Mouse (Mus musculus) gastrocnemius, adult 8-10 months (tissue): Measurements from ENCODE around the gene Dip2b. TPM values are rescaled to one million over a fixed set of nuclear protein-coding genes. Genes with fewer than 3 reads are reported as not detected.
A peak's percentile ranks its signal among the peaks of the same experiment; 100 is the strongest.

Source experiments
- DNase-seq, 2 experiments: peaks; one replicate each; pipeline ENCODE4 v3.0.0; 2022; ENCODE audit warnings: low spot score in 2 of 2
- total RNA-seq, 4 experiments: library from RNA; stranded (reverse); gene quantifications; 2 replicates each; pipeline ENCODE4 v1.2.4; 2022

Dip2b gene
- total RNA-seq, 4 experiments from 2014 or later, result 5.7 to 6.2 (median 5.7) TPM

DNA sequence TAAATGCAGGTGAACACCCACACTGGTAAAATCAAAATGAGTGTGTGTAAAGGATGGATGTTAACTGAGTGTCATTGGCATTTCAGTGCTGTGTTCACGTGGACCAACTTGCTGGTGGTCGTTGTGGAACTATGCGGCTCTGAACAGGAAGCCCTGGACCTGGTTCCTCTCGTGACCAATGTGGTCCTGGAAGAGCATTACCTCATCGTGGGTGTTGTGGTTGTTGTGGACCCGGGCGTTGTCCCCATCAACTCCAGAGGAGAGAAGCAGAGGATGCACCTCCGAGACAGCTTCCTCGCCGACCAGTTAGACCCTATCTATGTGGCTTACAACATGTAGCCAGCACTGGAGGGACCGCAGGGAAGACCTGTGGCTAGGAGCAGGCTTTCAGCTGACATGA, 176.6 kb downstream of the Dip2b start:
- DNase-seq, result no peak

DNA sequence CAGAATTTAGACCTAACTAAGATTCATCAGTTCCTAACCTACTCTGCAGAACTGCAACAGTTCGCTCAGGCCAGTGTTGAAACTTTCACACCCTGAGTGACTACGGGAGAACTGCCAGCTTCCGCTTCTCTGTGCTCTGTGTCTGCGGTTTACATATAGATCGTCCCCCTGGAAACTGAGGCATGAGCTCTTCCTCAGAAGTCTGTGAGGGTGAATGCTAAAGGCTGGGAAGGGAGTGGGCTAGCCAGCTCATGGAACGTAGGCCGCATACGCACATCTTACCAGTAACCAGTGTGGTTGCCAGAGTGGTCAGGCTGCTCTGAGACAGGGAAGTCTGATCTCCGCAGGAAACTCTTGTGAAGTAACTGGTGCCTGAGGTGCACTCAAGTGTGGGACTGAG, 177.7 kb downstream of the Dip2b start:
- no peak for DNase-seq

DNA sequence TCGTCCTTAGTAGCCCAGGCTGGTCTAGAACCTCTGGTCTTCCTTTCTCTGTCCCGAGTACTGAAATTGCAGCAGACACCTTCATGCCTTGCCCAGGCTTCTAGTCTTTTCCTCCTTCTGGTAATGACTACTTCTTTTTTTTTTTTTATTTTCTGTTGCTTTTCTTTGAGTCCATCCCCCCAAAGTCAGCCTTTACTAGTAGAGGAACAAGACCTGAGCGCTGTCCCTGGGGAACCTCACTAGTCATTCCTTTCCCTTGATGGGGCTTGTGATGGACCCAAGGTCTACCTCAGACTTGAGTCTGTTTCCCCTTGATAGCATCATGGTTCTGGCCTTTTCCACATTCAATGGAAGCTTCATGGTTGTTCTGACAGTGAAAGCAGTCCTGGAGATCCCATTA, 179.6 kb downstream of the Dip2b start:
- no peak for DNase-seq

DNA sequence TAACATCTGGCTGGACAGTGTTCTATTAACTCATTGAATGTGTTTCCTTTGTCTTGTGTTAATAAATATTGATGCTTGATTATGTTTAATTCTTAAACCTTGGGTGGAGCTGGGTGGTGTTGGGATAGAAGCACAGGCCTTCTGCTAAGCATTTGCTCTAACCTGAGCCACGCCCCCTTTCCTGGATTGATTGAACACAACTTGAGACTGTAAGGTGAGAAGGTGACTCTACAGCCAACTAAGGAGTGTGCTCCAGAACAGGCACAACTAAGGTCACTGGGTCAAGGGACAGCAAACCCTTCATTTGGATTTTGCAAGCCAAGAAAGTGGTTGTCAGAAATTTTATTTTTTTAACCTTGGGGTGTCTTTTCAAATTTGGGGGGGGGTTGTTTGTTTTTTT, 180.9 kb downstream of the Dip2b start:
- no peak for DNase-seq

DNA sequence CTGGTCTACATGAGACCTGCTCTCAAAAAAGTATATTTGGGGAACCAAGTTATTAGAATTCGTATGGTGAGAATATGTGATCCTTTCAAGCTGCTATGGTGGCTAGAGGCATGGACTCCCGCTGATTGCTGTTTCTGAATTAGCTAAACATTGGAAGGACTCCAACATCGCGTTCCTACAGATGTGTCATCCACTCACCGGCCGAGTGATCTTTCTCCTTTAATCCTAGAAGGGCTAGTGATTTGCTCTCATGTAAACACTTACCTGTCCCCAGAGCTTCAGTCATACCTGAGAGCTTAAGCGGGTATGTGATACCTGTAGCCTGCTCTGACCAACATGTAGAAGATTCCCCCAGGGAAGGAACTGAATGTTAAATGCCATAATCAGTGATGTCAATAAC, 182.5 kb downstream of the Dip2b start:
- DNase-seq, result no peak

DNA sequence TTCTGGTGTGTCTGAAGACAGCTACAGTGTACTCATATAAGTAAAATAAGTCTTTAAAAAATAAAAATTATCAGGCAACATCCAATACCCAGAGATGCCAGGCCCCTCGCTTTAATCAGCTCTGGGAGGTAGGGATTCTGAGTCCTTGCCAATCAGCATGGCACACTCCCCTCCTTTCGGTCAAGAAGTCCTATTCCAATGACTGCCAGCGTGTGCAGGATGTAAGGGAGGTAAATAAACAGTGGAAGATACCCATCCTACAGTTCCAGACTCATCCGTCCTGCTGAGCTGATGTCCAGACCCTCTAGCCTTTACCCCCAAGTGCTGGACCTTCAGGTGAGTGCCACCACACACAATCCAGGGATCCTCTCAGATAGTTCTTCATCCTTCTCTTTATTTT, 186.9 kb downstream of the Dip2b start:
- no peak for DNase-seq

DNA sequence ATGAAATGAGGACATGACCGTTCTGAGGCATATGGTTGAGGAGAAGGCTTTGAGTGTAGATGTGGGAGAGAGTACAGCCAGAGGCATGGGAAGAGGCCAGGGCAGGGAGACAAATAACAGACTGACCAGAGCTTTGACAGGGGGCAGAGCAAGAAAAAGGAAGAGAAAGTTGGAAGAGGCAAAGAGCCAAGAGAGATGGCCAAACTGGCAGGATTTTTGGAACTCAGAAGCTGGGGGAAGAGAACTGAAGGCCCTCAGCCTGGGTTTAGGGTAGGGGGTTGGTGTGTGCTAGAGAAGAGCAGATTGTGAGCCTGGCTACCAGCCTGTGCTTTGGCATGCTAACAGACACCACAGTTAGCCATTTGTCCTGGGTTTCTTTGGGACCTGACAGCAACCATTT, 187.4 kb downstream of the Dip2b start:
- no peak for DNase-seq

DNA sequence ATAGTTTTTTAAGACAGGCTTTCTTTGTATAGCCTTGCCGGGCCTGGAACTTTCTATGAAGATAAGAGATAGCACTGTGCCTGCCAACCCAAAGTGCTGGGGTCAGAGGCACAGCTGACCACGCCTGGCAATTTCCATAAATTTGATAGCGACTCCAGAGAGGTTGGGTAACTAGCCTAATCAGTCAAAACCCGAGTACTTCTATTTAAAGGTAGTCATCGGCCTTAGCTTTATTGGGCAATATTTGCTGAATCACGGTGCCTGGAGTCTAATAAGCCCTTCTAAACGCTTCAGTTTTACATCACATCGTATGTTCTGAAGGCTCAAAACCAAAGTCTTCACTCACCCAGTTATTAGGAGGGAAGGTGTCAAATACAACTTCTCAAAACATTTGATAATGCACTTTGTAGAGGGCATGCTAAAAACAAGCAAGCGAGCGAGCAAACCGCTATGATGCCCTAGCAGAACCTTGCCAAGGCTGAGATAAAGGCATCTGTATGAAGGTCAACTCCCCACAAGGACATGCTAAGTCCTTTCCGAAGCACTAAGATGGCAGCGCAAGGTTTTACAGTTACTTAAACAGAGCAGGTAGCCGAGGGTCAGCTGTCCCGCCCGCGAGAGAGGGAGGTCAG, 188.7 kb downstream of the Dip2b start:
- DNase-seq, result no peak

DNA sequence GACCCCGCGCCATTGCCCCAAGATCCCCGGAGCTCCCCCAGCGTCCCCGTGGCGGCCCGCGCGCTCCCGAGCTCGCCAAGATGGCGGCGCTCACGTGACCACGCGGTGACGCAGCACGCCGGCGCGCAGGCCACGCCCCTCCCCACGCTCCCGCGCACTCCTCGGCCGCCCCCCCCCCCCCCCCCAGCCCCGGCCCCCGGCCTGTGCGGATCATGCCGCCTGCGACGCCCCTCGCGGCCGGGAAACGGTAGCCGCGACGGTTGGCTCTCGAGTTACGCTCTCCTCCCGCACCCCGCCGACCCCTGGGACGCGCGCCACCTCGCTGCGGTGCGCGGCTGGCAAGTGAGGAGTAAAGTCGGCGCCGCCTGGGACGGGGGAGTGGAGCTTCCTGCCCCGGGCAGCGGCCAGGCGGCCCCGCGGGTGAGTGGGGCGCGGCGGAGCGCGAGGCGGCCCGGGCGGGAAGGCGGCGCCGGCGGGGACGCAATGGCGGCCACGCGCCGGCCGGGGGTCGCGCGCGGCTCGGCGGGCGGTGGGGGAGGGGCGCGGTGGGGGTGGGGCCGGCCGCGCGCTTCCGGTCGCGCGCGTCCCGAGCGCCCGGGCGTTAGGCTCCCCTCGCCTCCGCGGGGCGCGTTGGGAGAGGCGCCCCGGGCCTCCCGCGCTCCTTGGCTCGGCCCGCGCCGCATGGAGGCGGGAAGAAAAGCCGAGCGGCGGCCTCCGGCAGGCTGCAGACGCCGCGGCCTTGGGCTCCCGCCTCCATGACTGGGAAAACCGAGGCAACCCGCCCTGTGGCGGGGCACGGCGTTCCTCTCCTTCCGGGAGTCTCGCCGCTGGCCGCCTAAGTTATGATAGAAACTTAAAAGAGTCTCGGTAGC, 189.4 kb downstream of the Dip2b start, which contains the start of gene Atf1:
Gene Atf1 (plus strand): TSS at position 157 of the 872 bp plus-strand sequence.
- peak; percentile 85 to 90 for DNase-seq

DNA sequence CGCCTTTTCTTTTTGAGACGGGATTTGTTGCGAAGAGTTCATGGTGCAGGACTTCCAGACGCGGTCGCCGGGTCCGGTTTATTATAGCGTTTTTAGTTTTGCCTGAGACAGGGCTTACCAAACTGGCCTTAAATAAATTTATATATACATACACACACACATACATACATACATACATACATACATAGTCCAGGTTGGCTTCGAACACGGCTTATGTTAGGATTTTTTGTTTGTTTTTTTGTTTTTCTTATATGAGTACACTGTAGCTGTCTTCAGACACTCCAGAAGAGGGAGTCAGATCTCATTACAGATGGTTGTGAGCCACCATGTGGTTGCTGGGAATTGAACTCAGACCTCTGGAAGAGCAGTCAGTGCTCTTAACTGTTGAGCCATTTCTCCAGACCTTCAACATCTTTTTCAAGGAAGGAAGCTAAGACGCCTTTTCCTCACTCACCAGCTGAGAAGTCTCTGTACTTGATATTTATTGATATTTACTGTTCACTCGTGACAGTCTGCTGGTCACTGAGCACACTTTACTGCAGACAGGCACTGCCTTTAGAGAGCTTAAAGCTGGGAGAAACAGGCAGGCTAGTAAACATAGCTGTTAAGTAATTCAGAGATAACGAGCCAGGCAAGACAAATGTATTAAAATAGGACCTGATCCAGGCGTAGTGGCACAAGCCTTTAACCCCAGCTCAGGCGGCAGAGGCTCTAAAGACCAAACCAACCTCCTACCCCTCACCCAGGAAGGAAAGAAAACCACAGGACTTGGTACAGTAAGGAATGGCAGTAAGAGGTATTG, 190.3 kb downstream of the Dip2b start:
- DNase-seq, result no peak

DNA sequence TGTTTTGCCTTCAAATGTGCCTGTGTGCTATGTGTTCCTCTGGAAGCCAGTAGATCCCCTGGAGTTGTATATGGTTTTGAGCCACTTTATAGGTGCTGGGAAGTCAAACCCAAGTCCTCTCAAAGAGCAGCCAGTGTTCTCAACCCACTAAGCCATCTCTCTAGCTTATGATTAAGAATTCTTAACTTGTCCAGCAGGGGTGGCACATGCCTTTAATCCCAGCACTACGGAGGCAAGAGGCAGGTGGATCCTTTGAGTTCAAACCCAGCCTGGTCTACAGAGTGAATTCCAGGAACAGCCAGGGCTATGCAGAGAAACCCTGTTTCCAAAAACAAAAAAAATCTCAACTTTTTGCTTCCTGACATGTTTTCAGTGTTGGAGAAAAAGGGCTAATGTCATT, 192.2 kb downstream of the Dip2b start:
- no peak for DNase-seq

DNA sequence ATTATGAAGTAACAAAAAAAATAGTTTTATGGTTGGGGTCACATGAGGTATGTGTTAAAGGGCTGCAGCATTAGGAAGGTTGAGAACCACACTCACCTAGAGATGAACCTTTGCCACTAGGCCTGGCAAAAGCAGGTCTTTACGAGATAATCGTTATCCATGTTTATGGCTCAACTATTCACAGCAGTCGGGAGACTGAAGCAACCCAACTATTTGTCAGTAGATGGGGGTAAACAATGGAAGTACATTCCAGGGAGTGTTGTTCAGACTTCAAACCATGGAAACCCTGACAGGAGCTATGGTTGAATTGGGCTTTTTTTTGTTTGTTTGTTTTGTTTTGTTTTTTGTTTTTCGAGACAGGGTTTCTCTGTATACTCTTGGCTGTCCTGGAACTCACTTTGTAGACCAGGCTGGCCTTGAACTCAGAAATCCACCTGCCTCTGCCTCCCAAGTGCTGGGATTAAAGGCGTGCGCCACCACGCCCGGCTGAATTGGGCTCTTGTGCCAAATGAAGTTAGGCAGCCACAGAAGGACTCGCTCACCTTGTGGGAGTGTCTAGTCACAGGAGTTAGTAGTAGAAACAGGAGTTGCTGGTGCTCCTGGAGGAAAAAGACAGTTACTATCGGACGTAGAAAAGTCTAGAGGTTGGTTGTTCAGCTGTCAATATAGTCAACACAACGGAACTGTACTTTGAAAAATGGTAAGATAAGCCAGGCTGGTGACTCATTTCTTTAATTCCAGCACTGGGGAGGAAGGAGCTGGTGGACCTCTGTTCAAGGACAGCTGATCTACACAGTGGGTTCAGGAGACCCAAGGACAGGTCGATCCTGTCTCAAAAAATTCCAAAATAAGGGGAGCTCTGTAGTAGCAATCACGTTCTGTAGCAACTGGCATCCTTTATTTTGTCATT, 193.4 kb downstream of the Dip2b start:
- no peak for DNase-seq

DNA sequence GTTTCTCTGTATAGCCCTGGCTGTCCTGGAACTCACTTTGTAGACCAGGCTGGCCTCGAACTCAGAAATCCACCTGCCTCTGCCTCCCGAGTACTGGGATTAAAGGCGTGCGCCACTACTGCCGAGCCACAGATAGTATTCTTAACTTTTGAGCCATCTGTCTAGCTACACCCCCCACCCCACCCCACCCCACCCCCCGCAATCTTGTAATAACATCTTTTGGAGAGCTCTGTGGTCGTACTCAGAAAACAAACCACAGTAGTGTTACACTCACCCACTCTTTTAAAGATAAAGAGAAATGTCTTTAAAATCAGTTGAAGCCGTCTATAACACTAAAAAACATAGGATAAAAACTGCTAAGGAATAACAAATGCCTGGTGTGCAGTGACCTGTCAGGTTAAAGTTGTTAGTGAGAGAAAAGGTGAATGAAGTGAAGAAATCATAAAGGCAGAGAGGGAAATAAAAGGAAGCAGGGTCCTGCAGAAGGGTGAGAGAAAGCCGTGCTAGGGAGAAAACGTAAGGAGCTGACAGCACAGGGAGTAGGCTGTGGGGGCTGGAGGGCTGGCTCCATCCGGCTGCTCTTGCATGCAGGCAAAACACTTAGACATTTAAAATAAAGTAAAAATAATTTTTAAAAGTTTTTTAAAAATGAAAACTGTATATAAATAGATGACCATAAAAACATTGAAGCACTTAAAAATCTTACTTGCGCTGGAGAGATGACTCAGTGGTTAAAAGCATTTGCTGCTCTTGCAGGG, 196.9 kb downstream of the Dip2b start:
- DNase-seq, result no peak

DNA sequence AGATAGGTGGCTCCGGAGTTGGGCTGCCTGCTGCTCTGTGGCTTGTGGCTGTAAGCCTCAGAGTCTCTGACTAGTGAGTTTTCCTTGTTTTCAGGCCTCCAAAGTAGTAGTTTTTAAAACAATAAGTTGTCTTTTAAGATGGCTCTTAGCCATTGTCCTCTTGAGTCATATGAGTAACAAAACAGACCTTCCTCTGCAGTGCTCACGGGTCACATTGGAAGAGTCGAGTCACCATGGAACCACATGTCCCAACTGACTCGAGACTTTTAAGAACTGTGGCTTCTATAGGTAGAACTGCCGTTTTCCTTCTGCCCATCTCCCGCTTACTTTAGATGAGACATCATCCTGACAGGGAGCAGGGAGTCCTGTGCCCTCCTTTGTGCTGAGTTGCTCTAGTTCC, 198.5 kb downstream of the Dip2b start:
- DNase-seq, result no peak

DNA sequence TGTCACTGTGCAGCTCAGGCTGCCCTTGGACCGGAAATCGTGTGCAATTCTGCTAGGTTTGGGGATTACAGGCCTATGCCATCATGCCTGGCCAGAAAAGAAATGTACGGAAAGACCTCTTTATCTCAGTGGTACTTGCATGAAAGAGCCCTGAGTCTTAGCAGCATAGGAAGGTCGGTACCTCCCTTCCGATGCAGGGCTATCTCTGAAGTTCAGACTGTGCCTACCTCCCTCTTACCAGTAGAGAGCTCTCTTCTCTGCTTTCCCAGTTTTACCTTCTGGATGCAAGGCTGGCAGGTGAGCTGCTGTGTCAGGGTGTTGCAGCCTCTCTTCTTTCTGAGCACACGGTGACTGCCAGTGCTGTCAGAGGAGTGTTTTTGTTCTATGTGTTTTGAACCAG, 203.3 kb downstream of the Dip2b start:
- no peak for DNase-seq

DNA sequence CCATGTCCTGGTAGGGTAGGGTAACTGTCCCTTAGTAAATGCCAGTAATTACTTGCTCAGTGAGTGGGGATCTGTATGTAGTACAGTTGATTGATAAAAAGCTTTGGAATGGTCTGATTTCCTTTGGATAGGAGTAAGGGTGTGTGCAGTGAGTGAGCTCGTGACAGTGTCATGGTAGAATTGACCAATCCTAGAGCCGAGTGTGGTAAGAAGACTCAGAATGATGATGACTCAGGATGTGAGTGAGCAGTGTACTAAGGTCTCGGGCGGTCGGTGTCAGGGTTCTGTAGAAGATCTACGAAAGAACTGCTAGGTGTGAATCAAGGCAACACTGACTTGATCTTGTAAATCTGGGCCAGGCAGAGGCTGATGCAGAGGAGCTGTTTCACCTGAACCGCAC, 207.5 kb downstream of the Dip2b start:
- DNase-seq, result no peak

DNA sequence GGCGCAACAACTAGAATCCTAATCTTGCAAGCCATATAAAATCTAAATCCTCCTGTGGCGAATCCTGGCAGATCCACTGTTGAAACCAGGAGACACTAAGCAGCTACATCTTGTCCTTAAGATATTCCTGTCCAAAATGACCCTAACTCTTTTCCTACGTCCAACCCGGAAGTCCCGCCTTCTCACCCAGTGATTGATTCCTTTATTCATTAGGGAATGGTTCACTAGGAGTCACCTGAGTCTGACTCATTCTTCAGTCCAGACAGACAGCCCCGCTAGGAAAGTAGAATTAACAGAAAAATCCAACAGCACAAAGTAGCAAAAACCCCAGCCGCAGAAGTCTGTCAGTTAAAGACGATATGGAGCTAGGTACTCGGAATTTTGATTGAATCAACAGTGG, 208.8 kb downstream of the Dip2b start:
- no peak for DNase-seq

DNA sequence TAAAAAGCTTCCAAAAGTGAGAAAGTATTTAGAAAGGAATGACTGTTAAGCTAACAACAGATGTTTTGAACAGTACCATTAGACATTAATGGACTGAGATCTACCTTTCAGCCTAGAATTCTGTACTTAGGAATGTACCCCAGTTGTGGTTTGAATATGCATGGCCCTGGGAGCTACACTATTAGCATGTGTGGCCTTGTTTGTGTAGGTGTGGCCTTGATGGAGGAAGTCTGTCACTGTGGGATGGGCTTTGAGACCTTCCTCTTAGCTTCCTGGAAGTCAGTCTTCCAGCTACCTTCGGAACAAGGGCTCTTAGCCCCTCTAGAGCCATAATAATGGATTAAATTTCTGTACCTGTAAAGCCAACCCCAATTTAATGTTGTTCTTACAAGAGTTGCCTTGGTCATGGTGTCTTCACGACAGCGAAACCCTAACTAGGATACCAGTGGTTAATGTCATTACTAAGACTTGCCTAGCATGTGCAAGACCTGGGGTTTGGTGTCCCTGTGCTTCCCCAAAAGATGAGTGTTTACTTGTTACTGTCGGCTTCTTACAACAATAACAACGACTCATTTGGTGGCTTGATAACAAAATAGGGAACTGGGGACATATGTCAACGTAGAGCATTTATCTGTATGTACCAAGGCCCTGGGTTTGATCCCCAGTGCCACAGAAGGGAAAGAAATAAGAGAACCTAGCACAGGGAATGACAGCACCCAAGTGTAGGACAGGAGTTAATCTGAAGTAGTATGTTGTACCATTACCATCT, 210.4 kb downstream of the Dip2b start:
- no peak for DNase-seq

DNA sequence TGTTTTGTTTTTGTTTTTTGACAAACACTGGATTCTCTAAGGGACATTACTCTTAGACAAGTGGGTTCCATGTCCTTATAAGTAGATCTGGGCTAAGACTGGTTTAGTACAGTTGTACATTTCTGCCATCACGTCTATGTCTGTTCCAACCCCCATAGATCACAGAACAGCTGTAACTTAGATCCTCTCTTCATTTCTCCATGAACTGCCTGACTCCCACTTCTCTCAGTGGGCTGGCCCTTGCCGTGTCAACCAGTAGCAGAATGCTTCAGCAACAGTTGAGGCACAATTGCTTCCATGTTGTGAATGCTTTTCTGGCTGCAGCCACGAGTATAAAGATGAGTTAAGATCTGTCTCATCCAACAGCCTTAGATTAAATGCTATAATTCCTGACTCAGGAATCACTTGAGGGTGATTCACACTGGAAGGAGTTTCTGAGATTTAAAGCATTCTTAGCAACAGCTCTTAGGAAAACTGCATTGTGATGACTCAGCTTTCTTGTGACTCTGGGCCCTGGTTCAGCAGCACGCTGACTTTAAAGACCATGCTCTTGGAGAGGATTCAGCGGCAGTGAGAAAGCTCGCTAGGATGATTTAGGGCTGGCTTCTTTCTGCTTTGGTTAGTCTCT, 212.8 kb downstream of the Dip2b start:
- no peak for DNase-seq
